Comparison of ENCODE assay signal across 19 mouse cellular contexts in the genomic region with DNA sequence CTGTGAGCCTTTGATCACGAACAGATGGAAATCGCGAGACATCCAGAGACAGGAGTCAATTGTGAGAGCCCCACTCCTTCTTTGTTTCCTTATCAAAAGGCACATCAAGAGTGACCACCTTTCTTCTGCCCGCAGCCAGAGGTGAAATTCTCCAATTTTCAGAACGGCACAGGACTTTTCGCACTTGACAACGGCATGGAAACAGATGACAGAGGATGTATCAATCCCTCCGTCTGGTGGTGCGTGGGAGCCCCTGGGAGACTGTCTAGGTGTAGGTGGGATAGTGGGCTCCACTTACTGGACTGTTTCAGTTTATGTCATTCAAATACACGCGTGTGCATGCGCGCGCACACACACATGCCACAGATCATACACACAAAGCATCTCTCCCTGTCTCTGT. TPM values are rescaled to one million over a fixed set of nuclear protein-coding genes. Genes with fewer than 3 reads are reported as not detected.
"Had no signal": no experiment of that assay in that cellular context is flagged by ENCODE, and none has a peak within 500 bp of the region (broad histone marks: within the 10 kb centered on the region; RNA-seq: fewer than 3 reads in every experiment).

No protein-coding gene starts in this region.

- DNase-seq: kidney, adult 11 months; kidney, adult 8-10 months; kidney, postnatal 10 days; kidney, postnatal 36 days; liver, embryonic 13.5 days; lung, adult 2 months; lung, postnatal 14 days; lung, postnatal 4 days; midbrain, embryonic 14.5 days; thymus, adult 2 months; thymus, postnatal 14 days; thymus, postnatal 4 days had no signal

- H3K27me3 ChIP-seq: neural tube, embryonic 13.5 days had no signal

- H3K4me3 ChIP-seq: kidney, embryonic 15.5 days; left cerebral cortex, adult 2 months; liver, embryonic 13.5 days; neural tube, embryonic 13.5 days had no signal

- H3K4me1 ChIP-seq: kidney, embryonic 15.5 days; liver, embryonic 13.5 days had no signal

- H3K27ac ChIP-seq: kidney, embryonic 15.5 days; left cerebral cortex, adult 2 months; liver, embryonic 13.5 days; neural tube, embryonic 13.5 days; stomach, postnatal 0 days had no signal

- H3K36me3 ChIP-seq: kidney, embryonic 15.5 days; liver, embryonic 13.5 days; neural tube, embryonic 13.5 days had no signal

- H3K9me3 ChIP-seq: kidney, embryonic 15.5 days; liver, embryonic 13.5 days; neural tube, embryonic 13.5 days had no signal

RNA-seq across cellular contexts. Expression of gene Crtac1, which starts 42.0 kb away (rescaled TPM):
- total RNA-seq: liver, adult 2 months; megakaryocyte progenitor cell, adult 5-6 weeks; megakaryocyte-erythroid progenitor cell, adult 5-6 weeks had no signal
- polyA plus RNA-seq: liver, adult 2 months had no signal
